Mouse (Mus musculus) heart, embryonic 15.5 days (tissue): ENCODE results near the gene Zmynd19. TPM values are rescaled to one million over a fixed set of nuclear protein-coding genes. Genes with fewer than 3 reads are reported as not detected.

Experiments
- ATAC-seq: fragments of 200-750 bp; cut with Nextera tagmentation; replicated peaks from 2 replicates; pipeline ENCODE4 v1.8.0; 2017; ENCODE audit warnings: low read depth, moderate TSS enrichment; ENCODE audit not compliant: insufficient number of reproducible peaks, insufficient read depth, low FRiP score
- H3K27ac ChIP-seq: fragments of 300-500 bp; sonication (generic); 2 replicates; pipeline ENCODE4 v1.5.1; 2015; ENCODE audit warnings: mild to moderate bottlenecking, inconsistent platforms
- H3K27me3 ChIP-seq: fragments of 300-500 bp; sonication (generic); 2 replicates; pipeline ENCODE4 v1.6.1; 2015; ENCODE audit warnings: inconsistent platforms
- H3K36me3 ChIP-seq: fragments of 300-500 bp; sonication (generic); 2 replicates; pipeline ENCODE4 v1.6.1; 2015; ENCODE audit warnings: mild to moderate bottlenecking, inconsistent platforms
- H3K4me1 ChIP-seq: fragments of 300-500 bp; sonication (generic); replicated peaks from 2 replicates; pipeline ENCODE4 v1.6.1; 2015; ENCODE audit warnings: inconsistent platforms
- H3K4me2 ChIP-seq: fragments of 300-500 bp; sonication (generic); 2 replicates; pipeline ENCODE4 v1.6.1; 2015; ENCODE audit warnings: inconsistent platforms, mild to moderate bottlenecking, moderate library complexity
- H3K4me3 ChIP-seq: fragments of 300-500 bp; sonication (generic); 2 replicates; pipeline ENCODE4 v1.5.1; 2015; ENCODE audit warnings: mild to moderate bottlenecking, inconsistent platforms
- H3K9ac ChIP-seq: fragments of 300-500 bp; sonication (generic); 2 replicates; pipeline ENCODE4 v1.6.1; 2015; ENCODE audit warnings: mild to moderate bottlenecking, inconsistent platforms
- H3K9me3 ChIP-seq: fragments of 300-500 bp; sonication (generic); replicated peaks from 2 replicates; pipeline ENCODE4 v1.6.1; 2016; ENCODE audit warnings: inconsistent platforms
- WGBS: fragments of 180-500 bp; shearing (Covaris S2); methylation state at CpG from one replicate; pipeline ENCODE4 v1.1.7; 2015; ENCODE audit warnings: mixed read lengths; 5-methylcytosine and 5-hydroxymethylcytosine counted together
- microRNA-seq: library from miRNA; unstranded; fragments of <30 nt; microRNA quantifications from one replicate; pipeline ENCODE4, GENCODE M21; 2016
- polyA plus RNA-seq: library from polyadenylated mRNA; unstranded; fragments of >200 nt; fragmentation: Nextera tagmentation; extraction: Ambion mirVana; gene quantifications from 2 replicates; pipeline ENCODE4 v1.2.1, GENCODE M21; 2015

Zmynd19 gene
- polyA plus RNA-seq, 1 experiment from 2014 or later, result 8.4 TPM

DNA sequence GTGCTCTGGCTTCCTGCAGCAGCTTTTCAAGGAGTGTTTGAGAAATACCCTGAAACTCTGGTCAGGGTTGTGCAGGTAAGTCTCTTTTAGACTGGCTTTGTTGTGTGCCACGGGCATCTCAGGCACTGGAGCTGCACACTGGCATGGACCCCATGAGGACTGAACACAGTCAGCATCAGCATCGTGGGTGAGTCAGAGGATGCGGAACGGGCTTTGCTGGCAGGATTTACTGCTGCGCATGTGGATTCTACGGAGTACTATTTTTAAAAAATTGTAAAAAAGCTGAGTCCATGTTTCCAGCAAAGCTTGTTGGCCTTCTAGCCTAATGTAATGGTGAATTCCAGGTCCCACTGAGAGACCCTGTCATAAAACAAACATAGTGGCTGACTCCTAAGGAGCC is 45.7 kb downstream of the Zmynd19 start:
- Histone ChIP-seq H3K9ac (no peak overlapping the region), H3K36me3 (no peaks in the 10 kb centered on the region), H3K4me1 (no peaks in the 10 kb centered on the region), H3K9me3 (no peaks in the 10 kb centered on the region), H3K4me2 (no peak overlapping the region), H3K27me3 (no peaks in the 10 kb centered on the region), H3K27ac (no peak overlapping the region), H3K4me3 (no peak overlapping the region)
- no peak for ATAC-seq
- WGBS, result 92% methylated on average over 6 of the region's 6 CpGs

DNA sequence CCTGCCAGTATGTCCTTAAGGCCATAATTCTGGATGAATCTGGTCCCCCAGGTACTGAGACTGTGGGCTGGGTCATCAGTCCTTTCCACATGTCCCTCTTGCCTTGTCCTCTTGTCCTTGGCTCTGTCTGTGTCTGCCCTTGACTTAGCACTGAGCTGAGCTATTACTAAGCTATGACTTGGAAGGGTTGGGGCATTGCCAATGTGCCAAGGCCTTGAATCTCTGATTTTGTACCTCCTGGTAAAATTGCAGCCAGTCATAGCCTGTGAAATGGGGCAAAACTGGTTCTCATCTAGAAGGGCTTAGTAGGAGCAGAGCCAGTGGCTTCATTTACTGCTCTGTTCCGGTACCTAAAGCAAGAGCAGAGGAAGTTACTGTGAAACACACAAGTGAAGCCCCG is 46.9 kb downstream of the Zmynd19 start:
- Histone ChIP-seq H3K4me2 (no peak overlapping the region), H3K9ac (no peak overlapping the region), H3K36me3 (no peaks in the 10 kb centered on the region), H3K27me3 (no peaks in the 10 kb centered on the region), H3K4me1 (no peaks in the 10 kb centered on the region), H3K27ac (no peak overlapping the region), H3K4me3 (no peak overlapping the region), H3K9me3 (no peaks in the 10 kb centered on the region)
- ATAC-seq, result no peak
- WGBS, result 80% methylated on average over 2 of the region's 2 CpGs

DNA sequence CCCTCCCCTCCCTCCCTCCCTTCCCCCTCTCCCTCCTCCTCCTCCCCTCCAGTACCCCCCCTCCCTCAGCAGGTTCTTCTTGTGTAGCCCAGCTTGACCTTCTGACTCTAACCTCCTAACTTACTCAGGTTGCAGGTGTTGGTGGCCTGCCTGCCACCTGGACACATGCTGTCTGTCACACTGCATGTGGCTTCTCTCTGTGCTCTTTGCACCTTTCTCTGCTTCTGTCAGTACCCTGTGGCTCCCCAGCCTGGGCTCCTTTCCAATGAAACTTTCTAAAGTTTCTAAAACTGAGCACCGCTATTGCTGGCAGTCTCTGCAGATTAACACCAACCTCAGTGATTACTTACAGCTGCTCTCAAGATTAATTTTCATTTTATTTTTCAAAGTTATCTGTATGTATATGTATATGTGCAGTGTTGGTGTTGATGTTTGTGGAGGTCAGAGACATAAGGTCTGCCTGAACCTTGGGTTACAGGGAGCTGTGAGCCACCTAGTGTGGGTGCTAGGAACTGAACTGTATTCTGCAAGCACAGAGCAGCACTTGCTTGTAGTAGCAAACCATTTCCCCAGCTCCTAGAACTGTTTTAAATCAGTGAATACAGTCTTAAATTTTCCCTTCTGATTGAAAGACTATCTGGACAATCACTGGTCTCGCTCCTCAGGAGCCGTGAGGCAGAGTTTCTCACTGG is 51.1 kb downstream of the Zmynd19 start:
- H3K4me3 ChIP-seq, result no peak overlapping the region

DNA sequence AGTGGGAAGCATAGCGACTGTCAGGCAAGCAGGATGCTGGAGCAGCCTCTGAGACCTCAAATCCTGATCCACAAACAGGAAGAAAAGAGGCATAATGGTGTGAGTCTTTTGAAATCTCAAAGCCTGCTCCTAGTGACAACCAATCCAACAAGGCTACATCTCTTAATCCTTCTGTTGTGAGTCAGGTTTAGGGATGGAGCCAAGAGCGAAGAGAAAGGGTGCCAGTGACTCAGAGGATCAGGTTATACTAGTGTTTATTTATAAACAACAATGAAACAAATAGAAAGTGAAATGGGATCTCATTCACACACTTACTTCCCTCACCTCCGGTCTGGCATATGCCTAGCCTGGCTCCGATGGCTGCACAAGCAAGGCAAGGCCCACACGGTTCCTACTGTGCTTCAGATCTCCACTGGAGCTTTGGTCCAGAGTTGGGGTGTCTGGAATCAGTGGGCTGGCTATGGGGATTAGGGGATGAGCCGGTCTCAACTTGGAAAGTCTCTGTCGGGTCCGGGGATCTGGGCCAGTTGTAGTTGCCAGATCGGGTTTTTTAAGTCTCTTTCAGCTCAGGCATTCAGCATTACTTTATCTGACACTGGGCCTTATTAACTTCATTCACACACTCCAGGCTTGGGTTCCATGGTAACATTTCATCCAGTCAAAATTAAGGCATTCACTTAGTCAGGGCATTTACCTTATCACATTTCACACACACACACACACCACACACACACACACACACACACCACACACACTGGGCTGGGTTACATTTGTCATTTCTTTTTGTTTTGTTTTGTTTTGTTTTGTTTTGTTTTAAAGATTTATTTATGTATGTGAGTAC is 54.6 kb downstream of the Zmynd19 start:
- Histone ChIP-seq H3K4me2 (no peak overlapping the region), H3K36me3 (no peaks in the 10 kb centered on the region), H3K4me3 (no peak overlapping the region), H3K27me3 (no peaks in the 10 kb centered on the region), H3K4me1 (no peaks in the 10 kb centered on the region), H3K9ac (no peak overlapping the region), H3K27ac (no peak overlapping the region), H3K9me3 (no peaks in the 10 kb centered on the region)
- WGBS, result 83% methylated on average over 9 of the region's 9 CpGs
- ATAC-seq, result no peak

More for the DNA sequence above, 51.1 kb downstream of the Zmynd19 start:
- Histone ChIP-seq H3K27ac (no peak overlapping the region), H3K27me3 (no peaks in the 10 kb centered on the region), H3K4me2 (no peak overlapping the region), H3K9ac (no peak overlapping the region), H3K36me3 (no peaks in the 10 kb centered on the region), H3K9me3 (no peaks in the 10 kb centered on the region), H3K4me1 (no peaks in the 10 kb centered on the region)
- ATAC-seq, result no peak
- WGBS, result 74% methylated on average over 3 of the region's 3 CpGs

DNA sequence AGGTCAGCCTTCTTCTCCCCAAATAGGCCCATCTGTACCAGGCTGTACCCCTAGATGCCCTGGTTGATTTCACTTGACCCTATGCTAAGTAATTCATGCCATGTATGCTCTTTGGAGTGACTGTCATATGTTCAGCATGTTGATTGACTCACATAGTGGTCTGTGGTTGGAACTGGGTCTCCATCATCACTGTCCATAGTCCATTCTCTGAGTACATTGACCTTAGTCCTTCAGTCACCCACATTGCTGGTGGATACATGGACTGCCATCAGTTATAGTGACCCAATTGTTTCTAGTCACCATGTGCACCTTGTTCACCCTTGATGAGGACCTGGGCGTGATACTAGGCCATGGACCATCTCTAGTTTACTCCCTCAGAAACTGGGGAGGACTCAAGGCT is 57.2 kb downstream of the Zmynd19 start:
- 84% methylated on average over 1 of the region's 1 CpGs for WGBS
- Histone ChIP-seq H3K9me3 (no peaks in the 10 kb centered on the region), H3K27ac (no peak overlapping the region), H3K4me2 (no peak overlapping the region), H3K9ac (no peak overlapping the region), H3K27me3 (no peaks in the 10 kb centered on the region), H3K4me1 (no peaks in the 10 kb centered on the region), H3K36me3 (no peaks in the 10 kb centered on the region), H3K4me3 (no peak overlapping the region)
- no peak for ATAC-seq

DNA sequence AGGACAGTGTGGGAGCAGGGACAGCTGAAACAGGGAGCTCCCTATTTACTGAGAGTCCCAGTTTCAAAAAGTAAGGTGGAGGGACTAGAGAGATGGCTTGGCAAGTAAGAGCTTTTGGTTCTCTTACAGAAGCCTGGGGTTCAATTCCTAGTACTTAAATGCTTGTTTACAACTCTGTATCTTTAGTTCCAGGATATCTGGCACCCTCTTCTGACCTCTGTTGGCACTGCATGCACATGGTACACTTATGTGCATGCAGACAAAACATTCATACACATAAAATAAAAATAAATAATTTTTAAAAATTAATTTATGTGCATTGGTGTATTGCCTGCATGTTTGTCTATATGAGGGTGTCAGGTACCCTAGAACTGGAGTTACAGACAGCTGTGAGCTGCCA is 58.7 kb downstream of the Zmynd19 start:
- Histone ChIP-seq H3K9me3 (no peaks in the 10 kb centered on the region), H3K4me1 (no peaks in the 10 kb centered on the region), H3K4me2 (no peak overlapping the region), H3K27me3 (no peaks in the 10 kb centered on the region), H3K27ac (no peak overlapping the region), H3K36me3 (no peaks in the 10 kb centered on the region), H3K9ac (no peak overlapping the region), H3K4me3 (no peak overlapping the region)
- no peak for ATAC-seq

Small RNAs within 50 kb of the gene (microRNA-seq; reads per million reads assigned to microRNA genes)
- gene Gm22875, result not detected

Other genes with a start within 250 kb of the Zmynd19 start
- gene Cacna1b, start 186.6 kb upstream of the Zmynd19 start, polyA plus RNA-seq, result 0.11 and 0.60 TPM in 2 replicates
- gene Ehmt1, start 30.2 kb upstream of the Zmynd19 start, polyA plus RNA-seq, result 43.1 and 54.5 TPM in 2 replicates
- gene Arrdc1, start 14.5 kb upstream of the Zmynd19 start, polyA plus RNA-seq, result 17.6 and 26.3 TPM in 2 replicates
- 15.6 and 18.5 TPM in 2 replicates for gene Dph7, start 12.6 kb downstream of the Zmynd19 start, polyA plus RNA-seq
- gene Mrpl41, start 25.3 kb downstream of the Zmynd19 start, polyA plus RNA-seq, result 114 and 130 TPM in 2 replicates
- 10.3 and 11.3 TPM in 2 replicates for gene Pnpla7, start 26.2 kb downstream of the Zmynd19 start, polyA plus RNA-seq
- 55.9 and 68.2 TPM in 2 replicates for gene Nsmf, start 104.6 kb downstream of the Zmynd19 start, polyA plus RNA-seq
- gene Entpd8, start 130.5 kb downstream of the Zmynd19 start, polyA plus RNA-seq, result not detected in 2 replicates
- gene Noxa1, start 145.4 kb downstream of the Zmynd19 start, polyA plus RNA-seq, result 0.15 and 0.16 TPM in 2 replicates
- gene Nrarp, start 231.0 kb downstream of the Zmynd19 start, polyA plus RNA-seq, result 17.3 and 19.0 TPM in 2 replicates
- gene Tor4a, start 247.1 kb downstream of the Zmynd19 start, polyA plus RNA-seq, result 5.8 and 10.3 TPM in 2 replicates